Mouse (Mus musculus): ENCODE measurements around the gene Prdm10.

GRCm38 (mm10) chr9:31278651-31279050, 1.7 kb upstream of the Prdm10 start:
- TF ChIP-seq CTCF (IDR thresholded peaks at IDR 0.05): no peak
- no peak for TF ChIP-seq EP300 (IDR thresholded peaks at IDR 0.05)
